Mouse (Mus musculus): Measurements from ENCODE around the gene March8. TPM values are rescaled to one million over a fixed set of nuclear protein-coding genes. Genes with fewer than 3 reads are reported as not detected.

Gene March8
- polyA plus RNA-seq, 2 experiments, result 27.0 to 40.4 TPM

GRCm38 (mm10) chr6:116456482-116456881, 118.7 kb downstream of the March8 start:
- 52% methylated on average over 1 of the region's 1 CpGs for WGBS
- H3K36me3 ChIP-seq (ENCODE audit: control insufficient read depth, insufficient read depth, low read length), result no peaks in the 10 kb centered on the region
- no peak overlapping the region for H3K4me3 ChIP-seq (replicated peaks; ENCODE audit: low read length)
- no peaks in the 10 kb centered on the region for H3K4me1 ChIP-seq (ENCODE audit: control insufficient read depth, insufficient read depth, low read length)
- H3K27ac ChIP-seq (replicated peaks; ENCODE audit: low read depth, low read length), result no peak overlapping the region
- no peak for TF ChIP-seq POLR2A (IDR thresholded peaks at IDR 0.05; ENCODE audit: borderline replicate concordance, extremely low read depth, insufficient read depth, insufficient read length)
- H3K27me3 ChIP-seq (ENCODE audit: control insufficient read depth, insufficient read depth, low read length), result peaks cover 18% of the 10 kb centered on the region; the same call in 1 of the 2 replicates
- DNase-seq (ENCODE audit: low spot score), result no peak
- ATAC-seq (ENCODE audit: low FRiP score, low read depth), result no peak
- no peak overlapping the region for H3K4me2 ChIP-seq (replicated peaks; ENCODE audit: low read depth, low read length, severe bottlenecking)
- no peaks in the 10 kb centered on the region for H3K9me3 ChIP-seq (ENCODE audit: control insufficient read depth, low read length)
- H3K9ac ChIP-seq (ENCODE audit: low read depth, low read length, severe bottlenecking), result no peak overlapping the region

DNA sequence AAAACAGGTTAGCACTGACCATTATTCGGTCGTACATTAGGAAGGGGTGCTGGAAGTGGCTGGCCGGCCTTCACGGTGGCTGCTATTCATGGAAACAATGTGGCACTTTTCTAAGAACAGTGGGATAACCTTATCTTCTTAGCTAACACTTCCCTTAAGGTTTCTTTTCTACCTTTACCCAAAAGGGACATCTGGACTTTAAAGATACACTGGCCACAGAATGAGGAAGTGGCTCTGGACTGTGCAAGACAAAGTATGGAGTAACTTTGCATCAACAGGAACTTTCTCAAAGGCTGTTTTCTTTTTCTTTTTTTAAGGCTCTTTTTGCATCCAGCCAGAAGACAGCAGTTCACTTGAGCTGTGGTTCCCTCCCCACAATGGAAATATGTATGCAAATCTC, 120.9 kb downstream of the March8 start:
- H3K36me3 ChIP-seq (ENCODE audit: control insufficient read depth, insufficient read depth, low read length), result no peaks in the 10 kb centered on the region
- H3K9ac ChIP-seq (ENCODE audit: low read depth, low read length, severe bottlenecking), result no peak overlapping the region
- TF ChIP-seq POLR2A (IDR thresholded peaks at IDR 0.05; ENCODE audit: borderline replicate concordance, extremely low read depth, insufficient read depth, insufficient read length), result no peak
- 74% methylated on average over 4 of the region's 4 CpGs for WGBS
- H3K27ac ChIP-seq (replicated peaks; ENCODE audit: low read depth, low read length), result no peak overlapping the region
- no peaks in the 10 kb centered on the region for H3K9me3 ChIP-seq (ENCODE audit: control insufficient read depth, low read length)
- no peaks in the 10 kb centered on the region for H3K4me1 ChIP-seq (ENCODE audit: control insufficient read depth, insufficient read depth, low read length)
- H3K4me3 ChIP-seq (replicated peaks; ENCODE audit: low read length), result no peak overlapping the region
- no peak overlapping the region for H3K4me2 ChIP-seq (replicated peaks; ENCODE audit: low read depth, low read length, severe bottlenecking)
- H3K27me3 ChIP-seq (ENCODE audit: control insufficient read depth, insufficient read depth, low read length), result peaks cover 23% of the 10 kb centered on the region; the same call in 1 of the 2 replicates
- DNase-seq (ENCODE audit: low spot score), result no peak
- ATAC-seq (ENCODE audit: low FRiP score, low read depth), result no peak

Other genes starting within 250 kb of the March8 start
- gene Tmcc1, start 144.5 kb upstream of the March8 start, polyA plus RNA-seq (2012; rRNA removed), result 21.4 and 23.4 TPM in 2 replicates
- gene Tmcc1, start 144.5 kb upstream of the March8 start, polyA plus RNA-seq (2014; fragmentation: Nextera tagmentation; extraction: Ambion mirVana), result 11.1 and 15.8 TPM in 2 replicates
- gene Washc2, start 130.0 kb upstream of the March8 start, polyA plus RNA-seq (2012; rRNA removed), result 78.8 and 84.1 TPM in 2 replicates
- gene Washc2, start 130.0 kb upstream of the March8 start, polyA plus RNA-seq (2014; fragmentation: Nextera tagmentation; extraction: Ambion mirVana), result 38.0 and 46.2 TPM in 2 replicates
- gene Zfand4, start 73.8 kb upstream of the March8 start, polyA plus RNA-seq (2012; rRNA removed), result 3.7 and 4.7 TPM in 2 replicates
- gene Zfand4, start 73.8 kb upstream of the March8 start, polyA plus RNA-seq (2014; fragmentation: Nextera tagmentation; extraction: Ambion mirVana), result 6.5 and 8.2 TPM in 2 replicates
- gene Alox5, start 123.2 kb downstream of the March8 start, polyA plus RNA-seq (2012; rRNA removed), result 1.6 and 2.0 TPM in 2 replicates
- gene Alox5, start 123.2 kb downstream of the March8 start, polyA plus RNA-seq (2014; fragmentation: Nextera tagmentation; extraction: Ambion mirVana), result 3.9 and 4.1 TPM in 2 replicates
- gene Olfr211, start 151.1 kb downstream of the March8 start, polyA plus RNA-seq (2012; rRNA removed), result not detected in 2 replicates
- gene Olfr211, start 151.1 kb downstream of the March8 start, polyA plus RNA-seq (2014; fragmentation: Nextera tagmentation; extraction: Ambion mirVana), result not detected in 2 replicates
- 0.03 TPM in 1 of 2 replicates, not detected in the other for gene Olfr212, start 168.5 kb downstream of the March8 start, polyA plus RNA-seq (2012; rRNA removed)
- not detected in 2 replicates for gene Olfr212, start 168.5 kb downstream of the March8 start, polyA plus RNA-seq (2014; fragmentation: Nextera tagmentation; extraction: Ambion mirVana)
- gene Olfr213, start 200.4 kb downstream of the March8 start, polyA plus RNA-seq (2012; rRNA removed), result not detected in 2 replicates
- not detected in 2 replicates for gene Olfr213, start 200.4 kb downstream of the March8 start, polyA plus RNA-seq (2014; fragmentation: Nextera tagmentation; extraction: Ambion mirVana)
- gene Gm5580, start 213.1 kb downstream of the March8 start, polyA plus RNA-seq (2012; rRNA removed), result 0.10 and 0.14 TPM in 2 replicates
- gene Gm5580, start 213.1 kb downstream of the March8 start, polyA plus RNA-seq (2014; fragmentation: Nextera tagmentation; extraction: Ambion mirVana), result 0.41 and 0.50 TPM in 2 replicates
- gene Olfr214, start 216.2 kb downstream of the March8 start, polyA plus RNA-seq (2012; rRNA removed), result not detected in 2 replicates
- gene Olfr214, start 216.2 kb downstream of the March8 start, polyA plus RNA-seq (2014; fragmentation: Nextera tagmentation; extraction: Ambion mirVana), result not detected in 2 replicates
- not detected in 2 replicates for gene Olfr215, start 246.2 kb downstream of the March8 start, polyA plus RNA-seq (2012; rRNA removed)
- gene Olfr215, start 246.2 kb downstream of the March8 start, polyA plus RNA-seq (2014; fragmentation: Nextera tagmentation; extraction: Ambion mirVana), result not detected in 2 replicates